Mouse (Mus musculus): ENCODE results near the gene Ctsg. TPM values are rescaled to one million over a fixed set of nuclear protein-coding genes. Genes with fewer than 3 reads are reported as not detected.
"Not testable (repeated sequence)": the region's sequence is repeated elsewhere in the genome, so short reads cannot be mapped to it uniquely, and the experiment has no call there.

Ctsg gene
- polyA plus RNA-seq, 1 experiment from 2014 or later, result not detected

DNA sequence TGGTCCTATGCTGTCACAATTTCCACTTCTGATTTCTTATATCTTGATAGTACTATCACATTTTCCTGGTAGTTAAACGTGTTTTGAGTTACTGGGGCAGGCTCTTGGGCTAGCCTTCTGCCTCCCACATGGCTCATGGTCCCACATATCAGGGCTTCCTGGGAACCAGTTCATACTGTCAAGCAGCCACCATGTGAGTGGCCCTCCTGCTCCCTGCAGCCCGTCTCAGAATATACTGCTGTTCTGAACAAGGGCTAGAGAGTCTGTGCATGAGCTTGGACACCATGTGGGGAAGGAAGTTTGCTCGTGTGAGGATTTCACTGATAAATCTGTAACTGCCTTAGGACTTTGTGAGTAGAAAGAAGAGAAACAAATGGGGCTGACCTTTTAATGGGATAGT, 15.7 kb downstream of the Ctsg start:
- H3K9me3 ChIP-seq, result no peaks in the 10 kb centered on the region
- no peak overlapping the region for H3K4me3 ChIP-seq (replicated peaks)
- H3K4me1 ChIP-seq (replicated peaks), result no peaks in the 10 kb centered on the region
- H3K27ac ChIP-seq, result no peak overlapping the region
- ATAC-seq, result no peak
- H3K4me2 ChIP-seq (replicated peaks), result no peak overlapping the region
- WGBS, result 63% methylated on average over 3 of the region's 3 CpGs
- H3K27me3 ChIP-seq (replicated peaks), result no peaks in the 10 kb centered on the region
- no peaks in the 10 kb centered on the region for H3K36me3 ChIP-seq
- no peak overlapping the region for H3K9ac ChIP-seq

DNA sequence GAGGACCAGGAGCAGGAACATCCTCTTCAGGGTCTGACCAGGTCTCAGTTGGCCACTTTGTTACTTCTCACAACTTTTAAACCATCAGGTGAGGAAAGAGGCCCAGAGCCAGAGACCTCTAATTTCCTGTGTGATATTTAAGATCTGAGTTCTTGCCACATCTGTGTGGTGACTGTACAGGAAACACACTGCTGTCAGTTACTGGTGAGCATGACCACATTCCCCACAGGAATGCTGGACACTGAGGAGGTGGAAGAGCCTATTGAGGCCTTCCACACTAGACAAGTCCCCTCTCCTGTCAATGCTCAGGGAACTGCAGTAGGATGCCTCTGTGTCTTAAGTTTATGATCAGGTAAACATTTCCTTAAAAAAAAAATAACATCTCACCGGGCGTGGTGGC, 17.2 kb downstream of the Ctsg start, which contains the start of gene Mcpt8:
Gene Mcpt8 (minus strand): TSS at position 107 of the 400 bp plus-strand sequence.
- Histone ChIP-seq H3K9ac (no peak within 1 kb of the TSS), H3K4me1 (replicated peaks) (no peaks in the 10 kb centered on the region), H3K9me3 (no peaks in the 10 kb centered on the region), H3K27ac (no peak within 1 kb of the TSS), H3K4me2 (replicated peaks) (no peak within 1 kb of the TSS), H3K4me3 (replicated peaks) (no peak within 1 kb of the TSS), H3K27me3 (replicated peaks) (no peaks in the 10 kb centered on the region), H3K36me3 (no peaks in the 10 kb centered on the region)
- 91% methylated on average over 2 of the region's 2 CpGs for WGBS
- ATAC-seq, result no peak

DNA sequence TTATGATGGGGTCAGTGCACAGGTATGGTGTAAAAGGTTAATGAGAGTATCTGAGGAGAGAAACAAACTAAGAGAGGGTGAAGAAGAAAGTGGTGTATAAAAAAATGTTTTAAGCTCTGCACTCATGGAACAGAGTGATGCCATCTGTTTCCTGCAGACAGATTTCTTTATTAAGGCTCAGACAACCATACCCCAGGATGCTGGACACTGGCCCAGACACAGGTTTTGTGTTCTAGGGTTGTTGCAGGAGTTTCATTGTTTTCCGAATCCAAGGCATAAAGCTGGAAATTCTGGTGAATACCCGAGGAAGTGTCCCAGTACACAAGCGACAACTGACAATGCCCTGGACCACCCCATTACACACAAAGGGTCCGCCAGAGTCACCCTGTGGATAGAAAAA, 20.4 kb downstream of the Ctsg start:
- Histone ChIP-seq H3K36me3 (no peaks in the 10 kb centered on the region), H3K4me3 (replicated peaks) (no peak overlapping the region), H3K9me3 (no peaks in the 10 kb centered on the region), H3K27ac (no peak overlapping the region), H3K9ac (no peak overlapping the region), H3K27me3 (replicated peaks) (no peaks in the 10 kb centered on the region), H3K4me2 (replicated peaks) (no peak overlapping the region), H3K4me1 (replicated peaks) (no peaks in the 10 kb centered on the region)
- ATAC-seq, result no peak
- WGBS, result 81% methylated on average over 4 of the region's 4 CpGs

DNA sequence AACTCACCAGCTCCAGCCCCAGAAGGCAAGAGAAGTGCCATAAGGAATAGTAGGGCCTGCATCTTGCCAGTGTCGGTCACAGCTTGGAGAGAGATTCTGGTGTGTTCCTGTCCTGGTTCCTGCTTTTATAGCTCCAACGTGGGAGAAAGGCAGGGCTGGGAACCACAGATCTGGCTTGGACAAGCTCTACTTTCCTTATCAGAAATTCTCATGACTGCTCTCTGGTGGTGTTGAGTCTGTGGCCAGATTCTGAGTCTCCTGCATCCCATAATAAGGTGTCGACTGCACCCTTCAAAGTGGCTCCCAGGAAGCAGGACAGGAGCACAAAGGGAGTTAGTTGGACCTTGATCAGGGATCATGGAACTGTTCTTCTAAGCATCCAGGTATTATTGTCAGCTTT, 40.2 kb downstream of the Ctsg start, which contains the start of gene Mcpt4:
Gene Mcpt4 (minus strand): TSS at position 101 of the 400 bp plus-strand sequence.
- H3K4me2 ChIP-seq (replicated peaks); H3K4me1 ChIP-seq (replicated peaks); ATAC-seq; H3K9me3 ChIP-seq; H3K27me3 ChIP-seq (replicated peaks); H3K36me3 ChIP-seq; H3K9ac ChIP-seq; H3K27ac ChIP-seq; H3K4me3 ChIP-seq (replicated peaks): not testable (repeated sequence)
- 66% methylated on average over 3 of the region's 3 CpGs for WGBS

DNA sequence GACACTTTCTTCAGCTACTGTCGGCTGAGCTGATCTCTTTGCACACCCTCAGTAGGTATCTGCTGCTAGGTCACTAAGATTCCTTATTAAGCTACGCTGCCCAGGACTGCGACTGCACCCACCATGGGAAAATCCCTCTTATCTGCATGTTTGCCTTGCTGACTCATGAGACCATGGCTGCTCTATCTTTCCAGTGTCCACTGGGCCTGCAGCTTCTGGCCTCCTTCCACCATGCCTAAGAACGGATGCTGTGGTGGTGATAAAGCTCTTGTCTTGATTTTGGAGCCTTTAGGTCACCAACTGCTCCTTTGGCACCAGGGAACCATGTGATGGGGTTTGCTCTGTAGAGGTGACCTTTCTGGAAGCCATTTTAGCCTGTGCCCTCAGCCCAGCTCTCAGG, 44.7 kb downstream of the Ctsg start:
- H3K27me3 ChIP-seq (replicated peaks), result no peaks in the 10 kb centered on the region
- no peaks in the 10 kb centered on the region for H3K9me3 ChIP-seq
- H3K9ac ChIP-seq, result no peak overlapping the region
- WGBS, result 57% methylated on average over 4 of the region's 4 CpGs
- no peak overlapping the region for H3K4me3 ChIP-seq (replicated peaks)
- H3K36me3 ChIP-seq, result no peaks in the 10 kb centered on the region
- no peak for ATAC-seq
- no peaks in the 10 kb centered on the region for H3K4me1 ChIP-seq (replicated peaks)
- H3K4me2 ChIP-seq (replicated peaks), result no peak overlapping the region
- no peak overlapping the region for H3K27ac ChIP-seq

DNA sequence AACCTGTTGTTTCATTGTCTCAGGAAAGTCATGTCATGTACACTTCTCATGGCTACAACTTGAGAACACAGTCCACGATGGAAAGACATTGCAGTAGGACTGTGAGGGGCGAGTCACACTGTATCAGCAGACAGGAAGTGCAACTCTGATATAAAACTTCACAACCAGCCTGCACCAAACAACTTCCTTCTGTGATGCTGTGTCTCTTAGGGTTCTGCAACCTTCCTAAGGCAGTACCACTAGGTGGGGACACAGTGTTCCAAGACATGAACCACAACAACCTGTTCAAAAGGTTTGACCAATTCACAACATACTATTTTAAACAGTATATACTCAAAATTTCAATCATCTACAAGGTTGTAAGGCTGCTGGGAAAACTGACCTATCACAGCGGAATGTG, 47.0 kb downstream of the Ctsg start:
- H3K9me3 ChIP-seq, result no peaks in the 10 kb centered on the region
- ATAC-seq, result no peak
- no peak overlapping the region for H3K27ac ChIP-seq
- H3K4me2 ChIP-seq (replicated peaks), result no peak overlapping the region
- no peaks in the 10 kb centered on the region for H3K27me3 ChIP-seq (replicated peaks)
- no peaks in the 10 kb centered on the region for H3K4me1 ChIP-seq (replicated peaks)
- no peak overlapping the region for H3K9ac ChIP-seq
- 72% methylated on average over 3 of the region's 3 CpGs for WGBS
- no peaks in the 10 kb centered on the region for H3K36me3 ChIP-seq
- no peak overlapping the region for H3K4me3 ChIP-seq (replicated peaks)

Other genes with a start within 250 kb of the Ctsg start
- 14.5 and 18.3 TPM in 2 replicates for gene Nynrin, start 248.6 kb downstream of the Ctsg start, polyA plus RNA-seq (2015; fragmentation: Nextera tagmentation; extraction: Ambion mirVana)
- gene Cbln3, start 218.2 kb downstream of the Ctsg start, polyA plus RNA-seq (2015; fragmentation: Nextera tagmentation; extraction: Ambion mirVana), result 0.18 and 0.29 TPM in 2 replicates
- gene Khnyn, start 217.6 kb downstream of the Ctsg start, polyA plus RNA-seq (2015; fragmentation: Nextera tagmentation; extraction: Ambion mirVana), result 15.1 and 15.4 TPM in 2 replicates
- gene Sdr39u1, start 202.3 kb downstream of the Ctsg start, polyA plus RNA-seq (2015; fragmentation: Nextera tagmentation; extraction: Ambion mirVana), result 73.6 and 80.3 TPM in 2 replicates
- 1.9 and 3.3 TPM in 2 replicates for gene Cma1, start 157.9 kb downstream of the Ctsg start, polyA plus RNA-seq (2015; fragmentation: Nextera tagmentation; extraction: Ambion mirVana)
- gene Cma2, start 151.6 kb downstream of the Ctsg start, polyA plus RNA-seq (2015; fragmentation: Nextera tagmentation; extraction: Ambion mirVana), result not detected in 2 replicates
- gene Mcpt1, start 84.6 kb downstream of the Ctsg start, polyA plus RNA-seq (2015; fragmentation: Nextera tagmentation; extraction: Ambion mirVana), result 0.21 and 1.2 TPM in 2 replicates
- not detected in 2 replicates for gene Mcpt9, start 72.1 kb downstream of the Ctsg start, polyA plus RNA-seq (2015; fragmentation: Nextera tagmentation; extraction: Ambion mirVana)
- 0.40 and 0.58 TPM in 2 replicates for gene Mcpt2, start 60.5 kb downstream of the Ctsg start, polyA plus RNA-seq (2015; fragmentation: Nextera tagmentation; extraction: Ambion mirVana)
- 0.50 and 0.59 TPM in 2 replicates for gene Mcpt4, start 40.3 kb downstream of the Ctsg start, polyA plus RNA-seq (2015; fragmentation: Nextera tagmentation; extraction: Ambion mirVana)
- 0.88 and 0.92 TPM in 2 replicates for gene Mcpt8, start 17.3 kb downstream of the Ctsg start, polyA plus RNA-seq (2015; fragmentation: Nextera tagmentation; extraction: Ambion mirVana)
- not detected in 2 replicates for gene Gzme, start 18.1 kb upstream of the Ctsg start, polyA plus RNA-seq (2015; fragmentation: Nextera tagmentation; extraction: Ambion mirVana)
- gene Gzmd, start 30.0 kb upstream of the Ctsg start, polyA plus RNA-seq (2015; fragmentation: Nextera tagmentation; extraction: Ambion mirVana), result not detected in 2 replicates
- gene Gzmg, start 57.0 kb upstream of the Ctsg start, polyA plus RNA-seq (2015; fragmentation: Nextera tagmentation; extraction: Ambion mirVana), result not detected in 2 replicates
- not detected in 2 replicates for gene Gzmn, start 72.0 kb upstream of the Ctsg start, polyA plus RNA-seq (2015; fragmentation: Nextera tagmentation; extraction: Ambion mirVana)
- not detected in 2 replicates for gene Gzmf, start 108.8 kb upstream of the Ctsg start, polyA plus RNA-seq (2015; fragmentation: Nextera tagmentation; extraction: Ambion mirVana)
- gene Gzmc, start 132.1 kb upstream of the Ctsg start, polyA plus RNA-seq (2015; fragmentation: Nextera tagmentation; extraction: Ambion mirVana), result not detected in 2 replicates
- gene Gzmb, start 159.7 kb upstream of the Ctsg start, polyA plus RNA-seq (2015; fragmentation: Nextera tagmentation; extraction: Ambion mirVana), result 1.2 and 1.4 TPM in 2 replicates